In genomic region chr3:101571515-101572130, GRCm38 (mm10) we compare ENCODE assay signal across 10 mouse cellular contexts. TPM values are rescaled to one million over a fixed set of nuclear protein-coding genes. Genes with fewer than 3 reads are reported as not detected.
A peak's percentile ranks its signal among the peaks of the same experiment; 100 is the strongest.
DNase-seq lines count a peak whose midpoint lies in the region; ATAC-seq and TF ChIP-seq lines count a peak whose summit lies in the region.
"Had no signal": no experiment of that assay in that cellular context is flagged by ENCODE, and none has a peak within 500 bp of the region (broad histone marks: within the 10 kb centered on the region; RNA-seq: fewer than 3 reads in every experiment).

No protein-coding gene starts in this region.

- no peaks in the 10 kb centered on the region for H3K9me3 ChIP-seq in ES-E14 (ENCODE audit: control insufficient read depth, insufficient read depth, low read depth, low read length)
- H3K9me3 ChIP-seq in forebrain, embryonic 15.5 days, result no peaks in the 10 kb centered on the region
- peaks cover 7% of the 10 kb centered on the region for H3K9me3 ChIP-seq in midbrain, embryonic 10.5 days (replicated peaks)

- no peak overlapping the region for H3K9ac ChIP-seq in heart, adult 2 months (ENCODE audit: low read depth, low read length)
- H3K9ac ChIP-seq in ES-E14 (ENCODE audit: insufficient read depth, low read depth, low read length, poor library complexity, severe bottlenecking), result no peak overlapping the region
- H3K9ac ChIP-seq in forebrain, embryonic 15.5 days (replicated peaks), result no peak overlapping the region
- H3K9ac ChIP-seq: liver, embryonic 12.5 days had no signal

- TF ChIP-seq POLR2A in heart, adult 2 months (IDR thresholded peaks at IDR 0.05; ENCODE audit: insufficient read depth, low read depth, low read length), result no peak

- no peak overlapping the region for H3K4me2 ChIP-seq in forebrain, embryonic 15.5 days (replicated peaks)
- H3K4me2 ChIP-seq: liver, embryonic 12.5 days had no signal

- WGBS in heart, adult 2 months, result 72% methylated on average over 8 of the region's 8 CpGs
- 9% methylated on average over 8 of the region's 8 CpGs for WGBS in forebrain, embryonic 15.5 days
- WGBS in midbrain, embryonic 10.5 days, result 35% methylated on average over 8 of the region's 8 CpGs

- no peaks in the 10 kb centered on the region for H3K27me3 ChIP-seq in heart, adult 2 months (ENCODE audit: control insufficient read depth, insufficient read depth, low read length)
- no peaks in the 10 kb centered on the region for H3K27me3 ChIP-seq in forebrain, embryonic 15.5 days
- H3K27me3 ChIP-seq in midbrain, embryonic 10.5 days (ENCODE audit: low read depth, poor library complexity, severe bottlenecking), result no peaks in the 10 kb centered on the region; the same call in 1 of the 2 replicates
- H3K27me3 ChIP-seq: CH12.LX; liver, embryonic 12.5 days had no signal

- no peak for DNase-seq in heart, adult 2 months
- no peak for DNase-seq in heart, postnatal 36 days
- DNase-seq in ES-E14 (ENCODE audit: low read depth, low spot score), result no peak
- DNase-seq in midbrain, embryonic 10.5 days (ENCODE audit: low spot score), result no peak
- DNase-seq in embryo, embryonic 11 days, result no peak
- no peak for DNase-seq in right cerebral cortex, postnatal 4 days
- DNase-seq in urinary bladder, postnatal 25 days (ENCODE audit: low spot score), result no peak

- H3K27ac ChIP-seq in heart, adult 2 months, result peak overlapping the region; percentile 62
- H3K27ac ChIP-seq in ES-E14 (ENCODE audit: insufficient read depth, low read depth, low read length, poor library complexity, severe bottlenecking), result peak overlapping the region; percentile 65; the same call in 1 of the 2 replicates
- H3K27ac ChIP-seq in forebrain, embryonic 15.5 days (replicated peaks), result peak overlapping the region; percentile 62
- H3K27ac ChIP-seq in midbrain, embryonic 10.5 days (replicated peaks), result peak overlapping the region; percentile 77
- H3K27ac ChIP-seq: liver, embryonic 12.5 days had no signal

- H3K36me3 ChIP-seq in heart, adult 2 months (ENCODE audit: control insufficient read depth, insufficient read depth, low read length), result no peaks in the 10 kb centered on the region
- H3K36me3 ChIP-seq in ES-E14 (ENCODE audit: control insufficient read depth, insufficient read depth, low read length, poor library complexity, severe bottlenecking), result peaks cover 14% of the 10 kb centered on the region
- H3K36me3 ChIP-seq in forebrain, embryonic 15.5 days, result peaks cover 9% of the 10 kb centered on the region; the same call in 1 of the 2 replicates
- H3K36me3 ChIP-seq in midbrain, embryonic 10.5 days, result peaks cover 24% of the 10 kb centered on the region

- no peaks in the 10 kb centered on the region for H3K4me1 ChIP-seq in heart, adult 2 months (ENCODE audit: control insufficient read depth, insufficient read depth, low read length)
- H3K4me1 ChIP-seq in ES-E14 (ENCODE audit: control insufficient read depth in 2 of 2, insufficient read depth in 2 of 2, low read length in 2 of 2, poor library complexity in 1 of 2), result peaks cover 4 to 29% of the 10 kb centered on the region in 2 experiments
- peaks cover 15% of the 10 kb centered on the region for H3K4me1 ChIP-seq in forebrain, embryonic 15.5 days
- H3K4me1 ChIP-seq in midbrain, embryonic 10.5 days, result peaks cover 38% of the 10 kb centered on the region

- intact Hi-C loops in heart, adult 2 months (cut with DNase I), result no loop called here
- intact Hi-C loops in heart, postnatal 36 days (cut with DNase I), result no loop called here

- H3K79me2 ChIP-seq in heart, adult 2 months (replicated peaks; ENCODE audit: control insufficient read depth, insufficient read depth, low read length), result no peaks in the 10 kb centered on the region

- no peak for TF ChIP-seq EP300 in heart, adult 2 months (IDR thresholded peaks at IDR 0.05; ENCODE audit: insufficient read depth, low read depth, low read length)

- in situ Hi-C loops in ES-E14 (cut with MboI; ENCODE audit: low sequenced_read_pairs in 2 of 2, unreplicated experiment in 2 of 2), result no loop called here

- peak; percentile 63 for ATAC-seq in forebrain, embryonic 15.5 days (replicated peaks)

- no peak for TF ChIP-seq CTCF in heart, adult 2 months (IDR thresholded peaks at IDR 0.05)

- no peak overlapping the region for H3K4me3 ChIP-seq in heart, adult 2 months
- peak overlapping the region in 1 of 2 experiments; percentile 1; a peak in 1 of 4 replicates for H3K4me3 ChIP-seq in ES-E14 (ENCODE audit: insufficient read depth in 1 of 2, low read depth in 1 of 2, low read length in 2 of 2, poor library complexity in 1 of 2, severe bottlenecking in 1 of 2)
- no peak overlapping the region for H3K4me3 ChIP-seq in forebrain, embryonic 15.5 days
- H3K4me3 ChIP-seq in midbrain, embryonic 10.5 days, result no peak overlapping the region
- H3K4me3 ChIP-seq: liver, embryonic 12.5 days had no signal

TF ChIP-seq in ES-E14, 5 proteins besides CTCF, POLR2A, EP300 and RAD21:
- TF ChIP-seq ZC3H11A (IDR thresholded peaks at IDR 0.05; ENCODE audit: borderline replicate concordance, low read depth, low read length) (no peak), MAFK (IDR thresholded peaks at IDR 0.05; ENCODE audit: insufficient read depth, low read depth, low read length) (no peak), ZNF384 (IDR thresholded peaks at IDR 0.05; ENCODE audit: low read depth, low read length) (no peak), CHD2 (IDR thresholded peaks at IDR 0.05; ENCODE audit: low read depth, low read length) (no peak), HCFC1 (IDR thresholded peaks at IDR 0.05; ENCODE audit: borderline replicate concordance, insufficient read depth, low read length) (no peak)
TF ChIP-seq in ES-E14: peak in this region for 0.

RNA-seq across cellular contexts. Expression of gene Atp1a1, which starts 32.9 kb away (rescaled TPM):
- 100 to 1,000 TPM; 800 to 832 TPM for total RNA-seq in heart, adult 2 months (2021)
- polyA plus RNA-seq in heart, adult 2 months (2012; rRNA removed), result 523 and 821 TPM in 2 replicates
- 100 to 1,000 TPM; 564 to 643 TPM for total RNA-seq in heart, postnatal 36 days (2021)
- total RNA-seq in ES-E14 (2012; rRNA removed), result 485 and 621 TPM in 2 replicates
- polyA plus RNA-seq in forebrain, embryonic 15.5 days (2015; fragmentation: Nextera tagmentation; extraction: Ambion mirVana), result 39.7 and 43.7 TPM in 2 replicates
- polyA plus RNA-seq in midbrain, embryonic 10.5 days (2016; fragmentation: Nextera tagmentation; extraction: Ambion mirVana), result 39.6 and 43.5 TPM in 2 replicates
